In the genomic region with DNA sequence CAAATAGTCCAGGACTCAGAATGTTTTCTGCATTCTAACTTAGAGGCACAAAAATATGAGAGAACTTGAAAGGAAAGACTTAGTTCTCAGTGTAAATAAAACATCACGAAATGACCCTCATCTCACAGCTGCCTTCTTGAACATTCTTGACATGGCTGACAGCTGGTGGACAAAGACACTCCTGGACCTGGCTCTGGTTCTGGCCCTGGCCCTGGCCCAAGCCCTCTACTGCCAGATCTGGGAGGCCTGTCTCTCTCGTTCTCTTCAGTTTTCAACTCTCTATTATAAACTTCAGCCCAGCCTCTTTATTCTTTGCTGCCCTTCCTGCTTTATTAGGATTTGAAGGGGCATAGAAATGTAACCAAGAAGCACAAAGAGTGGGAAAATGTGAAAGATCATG, we compare ENCODE assay signal across 9 mouse cellular contexts.
DNase-seq lines count a peak whose midpoint lies in the region; ATAC-seq lines count a peak whose summit lies in the region.
"Had no signal": no experiment of that assay in that cellular context is flagged by ENCODE, and none has a peak within 500 bp of the region (broad histone marks: within the 10 kb centered on the region; RNA-seq: fewer than 3 reads in every experiment).

No protein-coding gene starts in this region.

- 14% methylated on average over 2 of the region's 2 CpGs for WGBS in forebrain, embryonic 15.5 days
- WGBS in forebrain, embryonic 12.5 days, result 65% methylated on average over 2 of the region's 2 CpGs
- 40% methylated on average over 2 of the region's 2 CpGs for WGBS in midbrain, embryonic 16.5 days

- DNase-seq in right cerebral cortex, adult 18-20 months, result peak; percentile 6
- DNase-seq in right cerebral cortex, postnatal 25 days, result no peak
- DNase-seq in heart, adult 9 months (ENCODE audit: low spot score in 2 of 2), result peak; percentile 29 to 46
- DNase-seq in lung, postnatal 36 days, result peak; percentile 5
- DNase-seq in left cerebral cortex, postnatal 10 days (ENCODE audit: extremely low spot score in 1 of 2, low spot score in 2 of 2), result no peak

- no peaks in the 10 kb centered on the region for H3K36me3 ChIP-seq in forebrain, embryonic 15.5 days
- no peaks in the 10 kb centered on the region for H3K36me3 ChIP-seq in forebrain, embryonic 12.5 days (replicated peaks)
- no peaks in the 10 kb centered on the region for H3K36me3 ChIP-seq in midbrain, embryonic 16.5 days (ENCODE audit: control insufficient read depth, insufficient read depth, low read length)
- H3K36me3 ChIP-seq: limb, embryonic 13.5 days had no signal

- no peaks in the 10 kb centered on the region for H3K9me3 ChIP-seq in forebrain, embryonic 15.5 days
- H3K9me3 ChIP-seq in forebrain, embryonic 12.5 days, result no peaks in the 10 kb centered on the region
- no peaks in the 10 kb centered on the region for H3K9me3 ChIP-seq in midbrain, embryonic 16.5 days (replicated peaks; ENCODE audit: control insufficient read depth, low read length, poor library complexity, severe bottlenecking)
- H3K9me3 ChIP-seq: limb, embryonic 13.5 days had no signal

- no peak overlapping the region for H3K4me3 ChIP-seq in forebrain, embryonic 15.5 days
- H3K4me3 ChIP-seq in forebrain, embryonic 12.5 days (replicated peaks), result no peak overlapping the region
- no peak overlapping the region for H3K4me3 ChIP-seq in midbrain, embryonic 16.5 days (ENCODE audit: low read depth, low read length)
- H3K4me3 ChIP-seq: limb, embryonic 13.5 days had no signal

- peaks cover 5% of the 10 kb centered on the region; the same call in 1 of the 2 replicates for H3K4me1 ChIP-seq in forebrain, embryonic 15.5 days
- H3K4me1 ChIP-seq in forebrain, embryonic 12.5 days, result 0 out of 2 replicates have a peak, but pooled peaks cover 6% of the 10 kb centered on the region
- H3K4me1 ChIP-seq in midbrain, embryonic 16.5 days (ENCODE audit: control insufficient read depth, insufficient read depth, low read length), result no peaks in the 10 kb centered on the region
- H3K4me1 ChIP-seq: limb, embryonic 13.5 days had no signal

- intact Hi-C loops in left cerebral cortex, postnatal 10 days (cut with DNase I), result no loop called here

- no peaks in the 10 kb centered on the region for H3K27me3 ChIP-seq in forebrain, embryonic 15.5 days
- no peaks in the 10 kb centered on the region for H3K27me3 ChIP-seq in forebrain, embryonic 12.5 days
- no peaks in the 10 kb centered on the region for H3K27me3 ChIP-seq in midbrain, embryonic 16.5 days (ENCODE audit: control insufficient read depth, insufficient read depth, low read depth, low read length)
- H3K27me3 ChIP-seq: limb, embryonic 13.5 days had no signal

- H3K27ac ChIP-seq in forebrain, embryonic 15.5 days (replicated peaks), result no peak overlapping the region
- H3K27ac ChIP-seq in forebrain, embryonic 12.5 days, result no peak overlapping the region
- no peak overlapping the region for H3K27ac ChIP-seq in midbrain, embryonic 16.5 days (ENCODE audit: low read length)
- H3K27ac ChIP-seq: limb, embryonic 13.5 days had no signal

- peak; percentile 55; the same call in 1 of the 2 replicates for ATAC-seq in forebrain, embryonic 15.5 days (replicated peaks)
- no peak for ATAC-seq in forebrain, embryonic 12.5 days (ENCODE audit: low FRiP score)
- ATAC-seq in midbrain, embryonic 16.5 days, result no peak

- no peak overlapping the region for H3K9ac ChIP-seq in forebrain, embryonic 15.5 days (replicated peaks)
- no peak overlapping the region for H3K9ac ChIP-seq in forebrain, embryonic 12.5 days
- H3K9ac ChIP-seq in midbrain, embryonic 16.5 days (ENCODE audit: low read depth, low read length), result no peak overlapping the region
- H3K9ac ChIP-seq: limb, embryonic 13.5 days had no signal

- no peak overlapping the region for H3K4me2 ChIP-seq in forebrain, embryonic 15.5 days (replicated peaks)
- H3K4me2 ChIP-seq in forebrain, embryonic 12.5 days, result no peak overlapping the region
- H3K4me2 ChIP-seq in midbrain, embryonic 16.5 days (ENCODE audit: low read length), result no peak overlapping the region
- H3K4me2 ChIP-seq: limb, embryonic 13.5 days had no signal

Comparison
In these comparisons a context has a peak if more than half of its experiments do, and no peak if none do; other contexts are left out.
1. DNase-seq: peak in right cerebral cortex, adult 18-20 months (single experiment), heart, adult 9 months (2 of 2) and lung, postnatal 36 days (single experiment); none in right cerebral cortex, postnatal 25 days (single experiment) and left cerebral cortex, postnatal 10 days (0 of 2).